Mouse (Mus musculus) embryonic facial prominence, embryonic 11.5 days (tissue): ENCODE measurements around the gene Mtfr1l. TPM values are rescaled to one million over a fixed set of nuclear protein-coding genes. Genes with fewer than 3 reads are reported as not detected.

Experiments
- ATAC-seq: fragments of 200-750 bp; cut with Nextera tagmentation; replicated peaks from 2 replicates; pipeline ENCODE4 v1.8.0; 2017; ENCODE audit warnings: low read depth; ENCODE audit not compliant: insufficient number of reproducible peaks, low FRiP score, low TSS enrichment
- DNase-seq: peaks from one replicate; pipeline ENCODE4 v3.0.0-alpha.2; 2015; ENCODE audit warnings: low spot score
- H3K27ac ChIP-seq: fragments of 300-500 bp; sonication (generic); replicated peaks from 2 replicates; pipeline ENCODE4 v1.5.1; 2014; ENCODE audit warnings: mild to moderate bottlenecking, low read depth, low read length, control low read depth
- H3K27me3 ChIP-seq: fragments of 300-500 bp; sonication (generic); 2 replicates; pipeline ENCODE4 v1.6.1; 2014; ENCODE audit warnings: mild to moderate bottlenecking, low read length, moderate library complexity, mixed read lengths; ENCODE audit not compliant: control insufficient read depth, insufficient read depth
- H3K36me3 ChIP-seq: fragments of 300-500 bp; sonication (generic); replicated peaks from 2 replicates; pipeline ENCODE4 v1.6.1; 2014; ENCODE audit warnings: low read depth, mild to moderate bottlenecking, low read length, moderate library complexity, mixed read lengths; ENCODE audit not compliant: control insufficient read depth, insufficient read depth
- H3K4me1 ChIP-seq: fragments of 300-500 bp; sonication (generic); 2 replicates; pipeline ENCODE4 v1.6.1; 2014; ENCODE audit warnings: low read length, mixed read lengths; ENCODE audit not compliant: control insufficient read depth, insufficient read depth
- H3K4me2 ChIP-seq: fragments of 300-500 bp; sonication (generic); 2 replicates; pipeline ENCODE4 v1.6.1; 2014; ENCODE audit warnings: low read depth, mild to moderate bottlenecking, control low read depth, low read length, moderate library complexity
- H3K4me3 ChIP-seq: fragments of 300-500 bp; sonication (generic); 2 replicates; pipeline ENCODE4 v1.5.1; 2014; ENCODE audit warnings: low read depth, low read length, control low read depth
- H3K9ac ChIP-seq: fragments of 300-500 bp; sonication (generic); replicated peaks from 2 replicates; pipeline ENCODE4 v1.6.1; 2014; ENCODE audit warnings: mild to moderate bottlenecking, control low read depth, low read length
- H3K9me3 ChIP-seq: fragments of 300-500 bp; sonication (generic); replicated peaks from 2 replicates; pipeline ENCODE4 v1.6.1; 2016; ENCODE audit warnings: mild to moderate bottlenecking, low read length, inconsistent platforms, mixed read lengths; ENCODE audit not compliant: control insufficient read depth
- WGBS: fragments of 180-500 bp; shearing (Covaris S2); extraction: QIAGEN DNeasy Blood & Tissue Kit; methylation state at CpG from one replicate; pipeline ENCODE4 v1.1.7; 2014; 5-methylcytosine and 5-hydroxymethylcytosine counted together
- microRNA-seq: library from miRNA; unstranded; fragments of <30 nt; microRNA quantifications from one replicate; pipeline ENCODE4, GENCODE M21; 2016; ENCODE audit warnings: borderline number of aligned reads
- polyA plus RNA-seq: library from polyadenylated mRNA; unstranded; fragments of >200 nt; fragmentation: Nextera tagmentation; extraction: Ambion mirVana; gene quantifications from 2 replicates; pipeline ENCODE4 v1.2.1, GENCODE M21; 2014

The Mtfr1l gene
- polyA plus RNA-seq, 1 experiment from 2014 or later: 138 TPM

DNA sequence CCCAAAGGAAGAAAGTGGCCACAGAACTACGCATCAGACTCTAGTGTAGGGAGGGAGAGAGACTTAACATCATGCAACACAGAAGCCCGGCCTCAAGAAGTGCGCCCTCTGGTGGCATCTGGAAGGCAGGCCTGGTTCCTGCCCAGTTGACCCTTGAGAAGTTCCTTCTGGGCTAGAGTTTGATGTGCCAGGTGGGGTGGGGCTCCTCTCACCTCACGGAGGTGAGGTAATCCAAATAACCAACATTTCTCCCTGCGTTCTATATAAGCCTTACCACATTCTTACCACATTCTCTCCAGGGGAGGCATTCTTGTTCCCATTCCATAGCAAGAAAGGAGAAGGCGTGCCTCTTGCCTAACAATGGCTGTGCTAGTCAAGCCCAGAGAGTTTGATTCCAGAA lies 54.3 kb downstream of the Mtfr1l start:
- Histone ChIP-seq H3K9me3 (no peaks in the 10 kb centered on the region), H3K9ac (no peak overlapping the region), H3K36me3 (no peaks in the 10 kb centered on the region; the same call in 1 of the 2 replicates), H3K27ac (no peak overlapping the region), H3K4me1 (no peaks in the 10 kb centered on the region), H3K27me3 (no peaks in the 10 kb centered on the region; the same call in 1 of the 2 replicates), H3K4me2 (no peak overlapping the region), H3K4me3 (no peak overlapping the region)
- no peak for ATAC-seq
- DNase-seq: peak; percentile 77
- 22% methylated on average over 6 of the region's 6 CpGs for WGBS

DNA sequence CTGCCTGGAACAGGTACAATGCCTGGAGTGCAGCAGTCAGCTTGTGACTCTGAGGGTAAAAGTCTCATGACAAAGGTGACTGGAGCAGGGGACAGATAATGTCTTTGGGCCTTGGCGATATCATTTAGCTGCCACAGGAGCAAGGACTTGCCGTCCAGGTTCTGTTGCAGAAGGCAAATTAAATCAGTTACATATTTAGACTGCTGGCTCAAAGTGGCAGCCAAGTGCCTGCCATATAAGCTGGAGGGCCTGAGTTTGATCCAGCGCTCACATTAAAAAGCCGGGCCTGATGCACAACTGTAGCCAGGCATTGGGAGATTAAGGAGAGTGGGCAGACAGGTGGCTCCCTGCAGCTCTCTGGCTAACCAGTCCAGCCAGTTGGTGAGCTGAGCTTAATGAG lies 55.3 kb downstream of the Mtfr1l start:
- H3K9me3 ChIP-seq: no peaks in the 10 kb centered on the region
- H3K4me2 ChIP-seq: no peak overlapping the region
- H3K9ac ChIP-seq: no peak overlapping the region
- DNase-seq (no peak), ATAC-seq (no peak)
- 82% methylated on average over 4 of the region's 4 CpGs for WGBS
- H3K4me3 ChIP-seq: no peak overlapping the region
- no peaks in the 10 kb centered on the region for H3K4me1 ChIP-seq
- peaks cover 4% of the 10 kb centered on the region for H3K36me3 ChIP-seq
- no peaks in the 10 kb centered on the region; the same call in 1 of the 2 replicates for H3K27me3 ChIP-seq
- no peak overlapping the region for H3K27ac ChIP-seq

DNA sequence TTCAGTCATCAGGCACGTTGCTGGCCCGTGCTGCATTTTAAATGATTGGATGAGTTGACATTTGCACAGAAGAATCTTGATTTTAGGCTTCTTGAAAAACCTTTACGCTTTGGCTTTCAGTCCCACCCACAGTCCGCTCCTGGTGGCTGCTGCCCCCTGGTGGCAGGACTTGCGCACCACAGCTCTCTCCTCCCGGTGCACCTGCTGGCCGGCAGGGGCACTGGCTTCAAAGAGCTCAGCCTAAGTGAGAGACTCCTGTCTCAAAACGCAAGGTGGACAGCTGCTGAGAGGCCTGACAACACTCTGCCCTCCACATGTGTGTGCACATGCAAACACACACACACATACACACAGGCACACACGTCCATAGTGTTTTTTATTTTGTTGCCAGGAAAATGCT lies 57.2 kb downstream of the Mtfr1l start:
- H3K9ac ChIP-seq: no peak overlapping the region
- no peaks in the 10 kb centered on the region for H3K4me1 ChIP-seq
- WGBS: 11% methylated on average over 9 of the region's 9 CpGs
- peaks cover 15% of the 10 kb centered on the region for H3K36me3 ChIP-seq
- H3K9me3 ChIP-seq: no peaks in the 10 kb centered on the region
- H3K4me2 ChIP-seq: no peak overlapping the region
- ATAC-seq (peak; percentile 40; the same call in 1 of the 2 replicates), DNase-seq (peak; percentile 88)
- H3K4me3 ChIP-seq: no peak overlapping the region
- H3K27ac ChIP-seq: no peak overlapping the region
- no peaks in the 10 kb centered on the region; the same call in 1 of the 2 replicates for H3K27me3 ChIP-seq

DNA sequence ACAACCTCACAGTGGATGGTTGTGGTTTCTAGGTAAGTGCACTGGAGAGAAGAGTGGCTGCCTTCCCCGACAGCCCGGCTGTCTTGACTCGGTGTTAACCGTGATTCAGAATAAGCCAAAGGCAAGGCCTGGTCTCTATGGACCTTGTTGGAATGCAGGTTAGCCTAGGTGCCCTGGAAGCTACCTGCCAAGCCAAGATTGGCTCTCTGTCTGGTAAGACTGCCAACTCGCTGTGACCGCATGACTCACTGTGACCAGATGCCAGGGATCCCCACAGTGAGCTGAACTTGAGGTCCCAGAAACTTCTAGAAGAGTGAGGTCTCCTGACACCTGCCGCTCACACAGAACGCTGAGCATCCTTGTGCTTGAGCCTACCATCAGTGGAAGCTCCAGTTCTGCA lies 58.3 kb downstream of the Mtfr1l start:
- no peaks in the 10 kb centered on the region for H3K9me3 ChIP-seq
- 94% methylated on average over 8 of the region's 8 CpGs for WGBS
- H3K4me3 ChIP-seq: no peak overlapping the region
- DNase-seq (no peak), ATAC-seq (no peak)
- H3K4me1 ChIP-seq: no peaks in the 10 kb centered on the region
- no peaks in the 10 kb centered on the region for H3K27me3 ChIP-seq
- no peak overlapping the region for H3K9ac ChIP-seq
- peaks cover 20% of the 10 kb centered on the region for H3K36me3 ChIP-seq
- no peak overlapping the region for H3K4me2 ChIP-seq
- H3K27ac ChIP-seq: no peak overlapping the region

Small RNA genes lying within 50 kb of the gene (microRNA-seq; reads per million reads assigned to microRNA genes)
- gene Mir6403: not detected

Other genes starting within 250 kb of the Mtfr1l start
- gene Pdik1l, start 247.5 kb downstream of the Mtfr1l start, polyA plus RNA-seq: 22.8 and 24.4 TPM in 2 replicates
- gene Trim63, start 220.3 kb downstream of the Mtfr1l start, polyA plus RNA-seq: 0.39 TPM in 1 of 2 replicates, not detected in the other
- gene Slc30a2, start 192.2 kb downstream of the Mtfr1l start, polyA plus RNA-seq: 0.07 TPM in 1 of 2 replicates, not detected in the other
- 0.38 and 0.71 TPM in 2 replicates for gene Extl1, start 151.5 kb downstream of the Mtfr1l start, polyA plus RNA-seq
- gene Pafah2, start 139.1 kb downstream of the Mtfr1l start, polyA plus RNA-seq: 9.4 and 9.9 TPM in 2 replicates
- gene Stmn1, start 67.1 kb downstream of the Mtfr1l start, polyA plus RNA-seq: 3,252 and 3,396 TPM in 2 replicates
- 0.87 and 0.93 TPM in 2 replicates for gene Paqr7, start 38.7 kb downstream of the Mtfr1l start, polyA plus RNA-seq
- gene Aunip, start 24.4 kb downstream of the Mtfr1l start, polyA plus RNA-seq: 7.0 and 8.3 TPM in 2 replicates
- gene Selenon, start 16.8 kb upstream of the Mtfr1l start, polyA plus RNA-seq: 23.6 and 34.4 TPM in 2 replicates
- 1.9 and 3.3 TPM in 2 replicates for gene Man1c1, start 168.9 kb upstream of the Mtfr1l start, polyA plus RNA-seq
- gene Ldlrap1, start 232.6 kb upstream of the Mtfr1l start, polyA plus RNA-seq: 9.6 and 11.4 TPM in 2 replicates